Mouse (Mus musculus) c-Kit-positive CD71-positive TER-119-negative erythroid progenitor cells, embryonic 14.5 days (primary cell): ENCODE results near the gene Ifnlr1.
"Not testable (repeated sequence)": the region's sequence is repeated elsewhere in the genome, so short reads cannot be mapped to it uniquely, and the experiment has no call there.

Experiments used
- DNase-seq: peaks from one replicate; pipeline ENCODE4 v3.0.0-alpha.2; 2013; ENCODE audit warnings: low read depth

Gene Ifnlr1

DNA sequence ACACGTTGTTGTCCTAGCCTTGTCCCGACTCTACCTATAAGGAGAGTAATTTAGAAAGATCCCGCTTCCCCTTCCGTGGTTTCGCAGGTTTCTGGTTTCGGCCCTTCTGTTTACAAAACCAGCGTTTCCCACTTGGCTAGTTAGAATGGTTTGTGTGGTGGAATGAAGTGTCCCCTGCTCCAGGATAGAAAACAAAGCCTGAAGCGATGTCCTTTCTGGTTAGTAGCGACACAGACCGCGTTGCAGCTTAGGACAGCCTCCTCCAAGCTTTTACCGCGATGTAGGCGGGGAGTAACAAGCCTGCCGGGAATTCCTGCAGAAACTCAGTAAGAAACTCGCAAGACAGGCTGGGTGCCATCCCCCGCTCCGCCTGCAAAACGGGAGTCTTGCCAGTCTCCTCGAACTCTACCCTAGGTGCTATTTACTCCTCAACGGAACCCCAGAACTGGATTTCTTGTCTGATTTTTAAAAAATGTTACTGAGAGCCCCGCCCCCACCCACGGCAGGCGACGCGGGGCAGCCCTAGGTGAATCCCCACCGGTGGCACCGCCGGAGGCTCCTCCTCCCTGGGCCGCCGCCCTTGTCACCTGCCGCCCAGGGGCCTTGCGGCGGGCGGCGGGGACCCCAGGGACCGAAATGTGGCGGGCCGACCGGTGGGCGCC lies at the start of gene Ifnlr1:
Ifnlr1 (plus strand) TSS at position 382 of the 662 bp plus-strand sequence.
- DNase-seq: no peak

DNA sequence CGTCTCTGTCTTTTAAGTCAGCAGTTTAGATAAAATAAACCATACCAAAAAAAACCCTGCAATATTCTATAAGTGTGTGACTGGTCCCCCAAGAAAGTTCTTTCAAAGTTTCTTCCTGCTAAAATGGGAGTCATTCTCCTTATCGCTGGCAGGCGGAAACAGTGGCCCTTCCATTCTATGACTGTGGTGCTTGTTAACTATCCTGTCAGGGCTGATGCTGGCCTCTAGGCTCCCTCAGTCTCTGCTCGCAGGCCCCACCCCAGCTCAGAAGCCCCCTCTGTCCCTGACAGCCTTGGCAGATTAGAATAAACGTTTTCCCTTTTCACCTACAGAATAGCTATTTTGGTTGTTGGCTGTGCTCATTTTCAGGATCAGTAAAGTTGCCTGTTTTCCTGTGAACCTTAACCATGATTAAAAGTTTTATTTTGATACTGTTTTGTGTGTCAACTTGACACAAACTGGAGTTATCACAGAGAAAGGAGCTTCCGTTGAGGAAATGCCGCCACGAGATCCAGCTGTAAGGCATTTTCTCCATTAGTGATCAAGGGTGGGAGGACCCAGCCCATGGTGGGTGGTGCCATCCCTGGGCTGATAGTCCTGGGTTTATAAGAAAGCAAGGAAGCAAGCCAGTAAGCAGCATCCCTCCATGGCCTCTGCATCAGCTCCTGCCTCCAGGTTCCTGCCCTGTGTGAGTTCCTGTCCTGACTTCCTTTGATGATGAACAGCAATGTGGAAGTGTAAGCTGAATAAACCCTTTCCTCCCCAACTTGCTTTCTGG lies 44.6 kb upstream of the Ifnlr1 start:
- DNase-seq: not testable (repeated sequence)

DNA sequence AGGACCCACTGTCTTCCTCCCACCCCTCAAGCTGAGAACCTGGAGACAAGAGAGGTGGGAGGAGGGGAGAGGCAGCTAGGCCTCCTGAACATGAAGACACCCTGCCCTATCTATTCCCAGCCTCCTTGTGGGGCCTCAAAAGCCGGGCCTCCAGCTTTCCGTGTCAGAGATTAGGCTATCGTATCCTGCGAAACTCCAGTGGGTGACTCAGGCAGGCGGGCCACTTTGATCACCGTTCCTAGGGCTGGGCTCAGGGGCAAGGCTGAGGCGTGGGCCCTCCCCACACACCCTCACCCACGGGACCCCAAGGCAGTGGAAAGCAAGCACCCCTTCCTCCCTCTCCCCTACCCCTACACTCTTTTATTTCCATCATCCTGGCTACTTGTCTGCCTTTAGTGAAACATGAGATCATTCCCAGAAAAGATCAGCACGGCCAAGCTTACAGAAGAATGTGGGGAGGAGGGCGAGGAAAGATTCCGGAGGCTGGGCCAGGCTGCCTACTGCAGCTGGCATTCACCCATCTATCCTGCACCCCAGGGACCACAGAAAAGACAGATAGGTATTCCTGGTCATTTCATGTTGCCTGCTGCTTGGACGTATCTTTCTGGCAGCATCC lies 41.0 kb upstream of the Ifnlr1 start:
- DNase-seq: peak; percentile 41

DNA sequence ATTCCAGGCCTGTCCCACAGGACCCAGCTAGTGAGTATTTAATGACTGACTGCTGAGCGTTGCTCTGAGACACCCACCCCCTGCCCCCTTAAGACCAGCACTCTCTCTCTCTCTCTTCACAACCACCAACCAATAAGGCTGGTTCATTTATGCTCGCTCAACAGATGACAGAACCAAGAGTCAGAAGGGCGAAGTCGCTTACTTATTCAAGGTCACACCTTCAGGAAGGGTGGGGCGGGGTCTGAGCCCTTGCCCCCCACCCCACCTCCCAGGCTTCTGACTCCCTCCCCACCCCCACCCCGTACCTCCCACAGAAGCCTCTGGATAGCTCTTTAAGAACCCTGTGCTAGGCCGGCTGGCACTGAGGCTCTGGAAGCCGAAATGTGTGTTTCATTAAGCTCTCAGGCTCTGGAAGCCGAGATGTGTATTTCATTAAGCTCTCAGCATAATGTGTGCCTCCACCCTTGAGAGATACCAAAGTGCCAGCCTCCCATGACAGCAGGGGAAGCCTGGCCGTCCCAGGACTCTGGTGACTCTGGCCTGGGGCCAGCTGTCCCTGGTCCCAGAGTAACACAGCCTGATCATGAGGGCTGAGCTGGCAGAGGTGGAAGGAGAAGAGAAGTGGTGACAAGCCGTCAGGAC lies 33.0 kb upstream of the Ifnlr1 start:
- DNase-seq: no peak

DNA sequence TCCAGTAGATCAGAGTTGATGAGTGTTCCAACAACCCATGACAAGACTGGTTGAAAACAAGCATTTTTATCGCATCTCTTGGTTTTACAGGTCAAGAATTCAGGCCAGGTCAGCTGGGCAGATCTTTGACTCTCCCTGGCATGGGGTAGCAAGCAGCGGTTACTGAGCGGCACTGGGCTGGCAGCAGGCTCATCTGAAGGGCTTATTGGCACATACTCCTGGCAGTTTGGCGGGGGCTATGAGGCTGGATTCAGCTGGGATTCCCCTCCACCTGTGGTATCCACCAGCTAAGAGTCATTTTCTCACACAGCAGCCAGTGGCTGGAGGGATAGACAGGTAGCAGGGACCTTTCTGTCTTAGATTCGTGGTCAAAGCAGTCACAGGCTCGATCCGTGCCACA lies 32.1 kb upstream of the Ifnlr1 start:
- DNase-seq: no peak

DNA sequence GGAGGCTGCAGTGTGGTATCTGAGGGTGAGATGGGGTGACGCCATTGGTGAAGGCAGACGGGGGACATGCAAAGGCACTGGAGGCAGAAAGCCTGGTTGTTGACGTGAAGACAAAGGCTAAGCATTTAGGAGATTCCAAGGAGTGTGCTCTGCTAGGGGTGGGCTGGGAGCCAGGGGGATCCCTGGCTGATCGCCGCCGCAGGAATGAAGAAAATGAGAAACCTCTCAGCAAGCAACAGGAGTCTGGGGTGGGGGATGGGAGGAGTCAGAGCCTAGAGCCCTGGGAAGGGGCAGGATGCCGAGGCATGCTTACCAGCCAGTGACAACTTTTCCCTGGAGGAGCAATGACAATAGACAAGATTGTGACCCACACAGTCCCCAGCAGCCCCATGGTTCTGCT lies 30.6 kb upstream of the Ifnlr1 start:
- no peak for DNase-seq

DNA sequence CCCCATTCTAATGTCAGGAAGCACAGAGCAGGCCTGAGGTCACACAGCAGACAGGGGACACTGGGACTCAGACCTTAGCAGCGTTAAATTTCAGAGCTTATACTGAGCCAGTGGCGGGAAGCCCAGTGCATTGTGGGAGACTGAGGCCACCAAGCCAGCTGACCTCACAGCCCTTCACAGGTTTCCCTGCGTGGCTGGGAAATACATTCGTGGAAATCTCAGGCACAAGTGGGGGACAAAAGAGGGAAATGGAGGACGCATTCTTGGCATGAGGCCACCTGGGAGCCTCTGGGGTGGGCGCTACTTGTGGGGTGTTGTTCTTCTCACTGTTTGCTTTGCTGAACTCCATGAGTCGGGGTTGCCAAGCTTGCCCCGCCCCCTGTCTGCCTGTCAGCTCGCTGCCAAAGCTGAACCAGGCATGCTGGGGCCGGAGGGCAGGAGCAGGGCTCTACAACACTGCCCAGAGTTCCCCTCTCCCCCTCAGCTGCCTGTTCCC lies 29.9 kb upstream of the Ifnlr1 start:
- no peak for DNase-seq

DNA sequence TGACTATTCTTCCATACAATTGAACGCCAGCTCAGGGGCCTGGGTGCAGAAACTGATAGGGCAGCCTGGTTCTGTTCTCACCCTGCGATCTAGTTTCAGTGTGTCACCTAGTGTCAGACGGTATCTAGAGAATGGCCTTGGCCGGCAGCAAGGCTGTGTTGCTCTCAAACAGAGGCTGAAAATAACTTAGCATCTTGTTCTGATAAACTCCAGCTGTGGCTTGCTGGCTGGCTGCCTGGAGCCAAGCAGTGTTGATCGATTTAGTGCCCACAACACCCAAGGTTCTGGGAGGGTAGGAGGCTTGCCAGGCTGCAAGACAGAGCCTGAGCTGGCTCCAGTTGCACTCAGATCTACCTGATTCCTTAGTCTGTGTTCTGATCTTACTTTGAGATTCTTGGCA lies 27.6 kb upstream of the Ifnlr1 start:
- no peak for DNase-seq

DNA sequence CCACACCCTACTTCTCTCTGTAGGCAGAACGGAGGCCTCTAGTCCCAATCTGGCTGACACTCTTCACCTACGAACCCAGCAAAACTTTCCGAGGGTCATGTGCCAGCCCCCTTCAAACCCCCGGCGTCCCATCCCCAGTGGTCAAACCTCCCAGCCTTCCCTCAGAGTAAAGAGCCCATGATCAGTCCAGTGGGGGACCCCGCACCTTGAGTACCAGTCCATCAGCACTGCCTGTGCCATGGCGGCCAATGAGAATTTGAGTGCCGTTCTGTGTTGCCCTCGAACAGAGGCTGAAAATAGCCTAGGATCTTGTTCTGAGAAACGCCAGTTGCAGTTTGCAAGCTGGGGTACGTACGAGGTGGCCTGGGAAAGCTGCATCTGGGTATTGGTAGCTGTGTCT lies 27.2 kb upstream of the Ifnlr1 start:
- no peak for DNase-seq

DNA sequence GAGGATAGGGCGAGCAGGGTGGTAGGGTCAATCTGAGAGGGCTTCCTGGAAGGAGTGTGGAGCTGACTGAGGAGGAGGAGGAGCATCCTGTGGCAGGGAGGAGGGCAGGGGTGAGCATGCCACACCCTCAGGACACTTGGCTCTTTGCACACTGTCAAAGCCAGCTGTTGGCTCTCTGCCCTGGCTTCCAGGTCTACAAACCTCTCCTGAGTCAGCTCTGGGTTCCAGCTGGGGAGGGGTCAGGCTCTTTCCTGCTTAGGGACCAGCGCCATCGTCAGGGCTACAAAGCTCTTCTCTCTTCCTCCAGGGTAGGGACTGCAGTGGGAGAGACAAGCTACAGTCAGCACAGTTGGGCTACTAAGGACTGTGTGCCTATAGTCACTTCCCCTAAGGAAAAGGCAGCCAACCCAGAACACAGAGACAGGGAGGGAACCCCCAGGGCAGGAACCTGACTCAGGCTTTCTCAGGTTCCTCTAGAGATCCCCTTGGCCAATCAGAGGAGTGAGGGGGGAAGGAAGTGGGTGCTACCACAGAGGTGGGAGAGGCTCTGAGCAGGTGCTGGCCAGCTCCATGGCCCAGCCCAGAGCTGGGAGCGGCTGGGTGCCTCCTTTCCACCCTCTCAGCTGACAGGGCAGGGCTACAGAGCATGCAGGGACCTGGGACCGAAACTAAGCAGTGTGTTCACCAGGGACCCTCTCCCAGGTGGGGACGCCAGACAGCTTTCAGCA lies 24.8 kb upstream of the Ifnlr1 start:
- no peak for DNase-seq

DNA sequence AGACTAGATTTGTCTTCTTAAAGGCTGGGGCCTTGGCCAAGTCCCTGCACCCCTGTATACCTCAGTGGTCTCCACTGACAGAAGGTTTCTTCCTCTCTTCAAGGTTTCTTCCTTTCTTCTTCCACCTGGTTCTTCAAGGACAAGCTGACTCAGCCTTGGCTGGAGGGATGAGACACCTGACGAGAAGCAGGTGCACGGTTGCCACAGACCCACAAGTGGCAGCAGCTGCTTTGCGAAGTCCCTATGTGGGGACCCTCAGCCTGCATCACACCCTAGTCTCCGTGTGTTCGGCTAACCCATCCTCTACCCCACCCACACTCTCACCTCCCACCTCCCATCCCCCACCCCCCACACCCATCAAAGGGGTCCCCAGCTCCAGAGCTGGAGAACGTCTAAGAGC lies 24.1 kb upstream of the Ifnlr1 start:
- no peak for DNase-seq

DNA sequence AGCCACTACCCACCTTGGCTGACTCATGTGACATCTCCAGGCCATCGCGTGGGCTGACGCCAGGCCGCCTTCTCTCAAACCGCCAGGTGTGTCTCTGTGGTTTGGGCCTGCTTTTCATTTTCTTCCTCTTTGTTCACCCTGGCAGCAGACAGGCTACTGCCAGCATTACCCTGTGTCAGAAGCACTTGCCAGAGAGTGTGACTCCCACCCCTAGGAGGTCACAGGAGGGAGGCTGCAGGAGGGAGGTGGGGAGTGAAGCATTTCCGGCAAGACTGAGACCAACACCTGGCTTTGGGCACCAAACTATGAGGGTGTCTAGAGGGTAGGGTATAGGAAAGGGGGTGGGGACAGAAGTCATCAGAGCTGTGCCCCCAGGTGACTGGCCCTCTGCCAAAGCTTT lies 21.4 kb upstream of the Ifnlr1 start:
- DNase-seq: no peak

DNA sequence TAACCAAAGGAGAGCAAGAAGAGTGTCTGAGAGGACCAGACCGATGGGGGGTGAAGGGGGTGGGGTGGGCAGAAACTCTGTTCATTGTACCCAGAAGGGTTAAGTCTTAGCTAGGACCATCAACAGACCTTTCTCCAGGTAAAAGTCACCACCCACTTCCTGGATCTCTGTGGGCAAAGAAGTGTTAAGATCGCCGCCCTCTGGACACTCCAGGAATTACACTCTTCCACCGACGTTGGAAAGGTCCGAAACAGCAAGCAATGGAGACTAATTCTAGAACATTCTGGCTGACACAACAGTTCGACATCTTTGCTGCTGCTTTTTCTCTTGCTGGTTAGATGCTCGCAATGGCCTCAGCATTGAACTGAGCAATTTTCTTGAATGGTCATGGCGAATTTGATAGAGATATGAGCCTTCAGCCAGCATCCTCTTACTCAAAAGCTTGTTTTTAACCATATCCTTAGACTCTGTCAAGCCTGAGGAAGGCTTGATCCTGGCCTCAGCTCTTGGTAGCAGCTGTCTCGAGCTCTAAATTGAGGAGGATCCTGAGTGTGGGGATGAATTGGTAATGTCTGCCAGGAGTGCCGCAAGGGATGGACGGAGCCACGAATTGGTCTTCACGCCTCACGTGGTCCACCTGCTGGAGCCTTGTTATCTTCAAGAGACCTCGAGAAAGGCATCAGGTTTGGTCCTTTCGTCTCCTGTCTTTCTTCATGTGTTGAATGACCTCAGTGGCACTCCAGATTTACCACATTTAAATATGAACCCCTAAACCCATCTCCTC lies 19.7 kb upstream of the Ifnlr1 start:
- DNase-seq: peak; percentile 53

DNA sequence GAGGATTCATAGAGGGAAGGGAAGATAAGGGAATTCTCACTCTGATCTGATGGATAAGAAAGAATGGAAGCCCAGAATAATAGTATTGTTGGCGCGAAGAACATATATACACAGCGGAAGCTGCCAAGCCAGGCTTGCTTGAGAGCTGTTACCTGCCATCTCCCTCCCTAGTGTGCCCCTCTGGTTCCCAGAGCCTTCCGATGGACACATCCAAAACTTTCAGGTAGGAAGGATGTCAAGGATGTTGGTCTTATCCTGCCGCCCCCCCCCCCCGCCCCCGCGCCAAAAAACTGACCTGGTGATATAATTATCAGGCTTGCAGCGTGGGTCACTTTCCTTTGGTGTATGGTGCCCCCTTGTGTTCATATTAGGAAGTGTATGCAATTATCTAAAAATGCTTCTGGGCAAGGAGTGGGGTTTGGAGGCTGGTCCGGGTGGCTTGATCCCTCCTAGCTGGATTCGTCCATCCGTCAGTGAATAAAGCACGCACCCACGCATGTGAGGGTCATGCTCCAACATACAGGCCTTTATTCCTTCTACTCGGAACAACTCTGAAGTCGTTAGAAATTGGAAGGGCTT lies 18.7 kb upstream of the Ifnlr1 start:
- DNase-seq: peak; percentile 50

DNA sequence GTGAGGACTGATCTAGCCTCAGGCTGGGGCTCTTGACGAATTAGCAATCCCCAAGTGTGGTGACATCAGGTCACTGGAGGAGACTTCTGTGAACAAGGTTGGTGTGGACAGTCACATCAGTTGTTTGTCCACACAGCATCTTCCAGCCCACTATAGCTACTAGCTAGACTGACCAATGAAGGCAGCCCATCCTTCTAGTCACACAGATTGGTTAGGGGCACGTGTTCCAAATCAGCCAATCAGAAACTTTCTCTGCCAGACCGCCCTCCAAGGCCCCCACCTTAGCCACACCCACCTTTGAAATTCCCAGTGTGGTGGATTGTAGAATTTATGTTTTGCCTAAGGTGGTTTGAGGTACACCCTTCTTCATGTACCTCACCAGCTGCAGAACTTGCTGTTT lies 12.6 kb upstream of the Ifnlr1 start:
- DNase-seq: no peak

DNA sequence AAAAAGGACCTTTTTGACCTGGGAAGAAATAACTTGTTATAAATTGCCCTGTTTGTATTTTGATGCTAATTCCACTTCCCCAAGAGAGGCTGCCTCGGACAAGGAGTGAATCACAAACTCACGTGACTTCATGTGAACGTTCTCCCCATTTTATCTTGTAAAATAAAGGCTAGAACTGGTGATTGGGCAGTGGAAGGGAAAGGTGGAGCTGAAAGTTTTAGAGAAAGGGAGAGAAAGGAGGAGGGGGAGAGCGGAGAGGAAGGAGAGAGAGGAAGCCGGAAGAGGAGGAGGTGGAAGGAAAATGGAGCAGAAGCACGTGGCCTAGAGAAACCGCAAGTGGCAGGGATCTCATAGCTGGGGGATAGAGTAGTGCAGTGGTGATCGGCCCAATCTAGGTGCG lies 11.1 kb upstream of the Ifnlr1 start:
- no peak for DNase-seq

DNA sequence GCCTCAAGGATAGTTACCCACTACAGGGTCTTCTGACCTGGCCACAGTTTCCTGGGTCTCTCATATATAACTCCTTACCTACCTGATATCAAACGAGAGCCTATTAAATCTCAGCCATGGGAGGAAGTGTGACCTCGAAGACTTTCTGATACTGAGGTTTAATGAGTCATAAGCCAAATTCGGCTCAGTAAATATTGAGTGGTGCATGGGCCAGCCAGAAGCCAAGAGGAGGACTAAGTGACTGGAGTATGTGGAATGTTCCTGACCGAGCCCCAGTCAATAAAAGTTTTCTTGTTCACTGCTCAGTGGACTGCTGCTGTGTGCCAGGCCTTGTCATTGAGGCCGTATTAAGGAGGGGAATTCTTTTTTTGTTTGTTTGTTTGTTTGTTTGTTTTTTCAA lies 9.6 kb upstream of the Ifnlr1 start:
- DNase-seq: no peak

DNA sequence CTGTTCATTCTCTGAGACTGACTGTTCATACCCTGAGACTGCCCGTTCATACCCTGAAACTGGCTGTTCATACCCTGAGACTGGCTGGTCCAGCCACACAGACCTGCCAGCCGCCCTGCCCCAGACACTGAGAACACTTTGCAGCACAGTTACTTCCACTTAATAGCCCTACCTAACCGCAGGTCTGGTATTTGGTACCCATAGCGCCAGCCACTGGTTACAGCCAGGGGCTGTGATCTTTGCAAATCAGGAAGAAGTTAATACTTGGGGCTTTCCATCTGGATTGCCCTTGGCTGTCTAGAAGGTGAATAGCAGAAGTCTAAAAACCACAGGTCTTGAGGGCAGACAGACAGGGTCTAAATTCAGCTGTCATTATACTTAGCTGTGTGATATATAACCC lies 6.8 kb upstream of the Ifnlr1 start:
- DNase-seq: no peak

DNA sequence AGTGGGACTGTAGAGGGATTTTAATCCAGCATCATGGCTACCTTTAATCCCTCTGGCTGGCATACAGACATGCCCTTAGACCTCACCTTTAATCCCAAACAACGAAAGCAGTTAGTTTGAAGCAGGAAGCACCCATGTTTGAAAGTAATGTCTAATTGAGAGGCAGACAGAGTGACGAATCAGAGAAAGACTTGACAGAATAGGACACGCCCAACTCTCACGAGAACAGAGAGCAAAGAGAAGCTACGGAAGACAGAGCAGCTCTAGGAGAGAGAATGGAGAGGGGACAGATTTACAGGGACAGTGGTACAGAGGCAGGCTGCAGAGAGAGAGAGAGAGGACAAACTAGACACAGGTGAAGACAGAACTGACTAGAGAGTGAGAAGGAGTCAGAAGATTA lies 4.3 kb upstream of the Ifnlr1 start:
- DNase-seq: no peak

DNA sequence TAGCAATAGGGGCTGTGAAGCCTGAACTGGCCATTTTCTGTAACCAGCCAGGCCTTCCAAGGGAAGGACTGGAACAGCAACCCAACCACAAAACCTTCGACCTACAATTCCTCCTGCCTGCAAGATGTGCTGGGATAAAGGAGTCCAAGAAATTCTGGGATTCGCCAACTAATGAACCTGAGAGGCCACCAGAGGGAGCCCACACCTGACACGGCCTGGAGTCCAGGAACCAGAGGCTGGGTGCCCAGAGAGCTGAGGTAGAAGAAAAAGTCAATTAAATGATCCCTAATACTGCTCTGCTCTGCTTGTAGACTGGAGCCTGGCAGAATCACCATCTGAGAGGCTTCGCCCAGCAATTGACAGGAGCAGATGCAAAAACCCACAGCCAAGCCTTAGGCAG lies 2.5 kb upstream of the Ifnlr1 start:
- DNase-seq: no peak

DNA sequence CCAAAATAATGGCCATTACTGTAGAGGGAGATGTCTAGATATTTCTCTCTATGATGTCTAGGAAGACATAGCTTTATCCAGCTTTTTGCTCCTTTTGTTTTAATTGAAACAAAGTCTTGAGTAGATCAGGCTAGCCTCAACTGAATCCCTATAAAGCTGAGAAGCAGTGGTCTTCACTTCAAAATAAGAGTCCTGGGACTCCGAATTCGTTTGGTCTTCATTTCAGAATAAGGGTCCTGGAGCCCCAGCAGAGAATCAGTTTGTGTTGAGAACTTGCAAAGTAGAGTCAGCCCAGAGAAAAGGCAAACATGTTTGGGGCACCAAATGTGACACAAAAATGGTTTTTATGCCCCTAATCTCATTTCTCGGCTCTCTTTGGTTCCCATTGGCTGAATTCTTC lies 1.4 kb upstream of the Ifnlr1 start:
- DNase-seq: no peak
